Mouse (Mus musculus) cortical plate, adult 2 months (tissue): ENCODE data around the gene Thyn1. TPM values are rescaled to one million over a fixed set of nuclear protein-coding genes. Genes with fewer than 3 reads are reported as not detected.

Experiments
- H3K27ac ChIP-seq: fragments of 200-500 bp; 2 replicates; pipeline ENCODE4 v1.5.1; 2012; ENCODE audit warnings: low read length, control low read depth, inconsistent platforms; ENCODE audit not compliant: insufficient read depth
- H3K4me1 ChIP-seq: fragments of 200-500 bp; 2 replicates; pipeline ENCODE4 v1.6.1; 2011; ENCODE audit warnings: low read length; ENCODE audit not compliant: control insufficient read depth, insufficient read depth
- H3K4me3 ChIP-seq: fragments of 200-500 bp; 2 replicates; pipeline ENCODE4 v1.5.1; 2011; ENCODE audit warnings: mild to moderate bottlenecking, low read length, control low read depth; ENCODE audit not compliant: insufficient read depth
- CTCF ChIP-seq: fragments of 200-500 bp; IDR thresholded peaks from 2 replicates; pipeline ENCODE4 v1.5.1; 2011; ENCODE audit warnings: mild to moderate bottlenecking, control low read depth, low read length; ENCODE audit not compliant: insufficient read depth; ENCODE audit errors: extremely low read depth
- POLR2A ChIP-seq: fragments of 200-500 bp; IDR thresholded peaks from 2 replicates; pipeline ENCODE4 v1.6.1; 2011; ENCODE audit warnings: mild to moderate bottlenecking, low read length, control low read depth; ENCODE audit not compliant: insufficient read depth; ENCODE audit errors: extremely low read depth
- polyA plus RNA-seq: library from polyadenylated mRNA; depleted of rRNA; stranded (reverse); fragments of >200 nt; gene quantifications from 2 replicates; pipeline ENCODE4 v1.2.3, GENCODE M21; 2012; rRNA removed

The Thyn1 gene
- polyA plus RNA-seq: 64.2 and 78.1 TPM in 2 replicates

GRCm38 (mm10) chr9:26999461-27000395 lies at the start of gene Thyn1, which contains the start of gene Acad8:
TSS of gene Thyn1 (plus strand) at chr9:26999710.
TSS of gene Acad8 (minus strand) at chr9:26999566.
- no peak within 1 kb of the TSS for H3K27ac ChIP-seq
- peaks cover 3% of the 10 kb centered on the region; the same call in 1 of the 2 replicates for H3K4me1 ChIP-seq
- H3K4me3 ChIP-seq: peak within 1 kb of the TSS; percentile 75
- TF ChIP-seq POLR2A: peak; percentile 80
- no peak for TF ChIP-seq CTCF

- Histone ChIP-seq H3K27ac (no peak overlapping the region), H3K4me3 (no peak overlapping the region), H3K4me1 (no peaks in the 10 kb centered on the region)
- peak; percentile 20; the same call in 1 of the 2 replicates for TF ChIP-seq CTCF
- TF ChIP-seq POLR2A: no peak
Observed at GRCm38 (mm10) chr9:26977754-26978153, 21.8 kb upstream of the Thyn1 start.

GRCm38 (mm10) chr9:26978776-26979175 lies 20.7 kb upstream of the Thyn1 start:
- H3K4me1 ChIP-seq: no peaks in the 10 kb centered on the region
- no peak for TF ChIP-seq POLR2A
- TF ChIP-seq CTCF: no peak

GRCm38 (mm10) chr9:26985090-26985613 lies 14.4 kb upstream of the Thyn1 start:
- Histone ChIP-seq H3K4me1 (no peaks in the 10 kb centered on the region), H3K27ac (no peak overlapping the region), H3K4me3 (no peak overlapping the region)
- TF ChIP-seq POLR2A: no peak
- TF ChIP-seq CTCF: no peak

More at GRCm38 (mm10) chr9:26978776-26979175, 20.7 kb upstream of the Thyn1 start:
- Histone ChIP-seq H3K27ac (no peak overlapping the region), H3K4me3 (no peak overlapping the region)

GRCm38 (mm10) chr9:26985668-26986277 lies 13.7 kb upstream of the Thyn1 start:
- Histone ChIP-seq H3K4me3 (no peak overlapping the region), H3K4me1 (no peaks in the 10 kb centered on the region), H3K27ac (no peak overlapping the region)
- TF ChIP-seq CTCF (no peak), POLR2A (no peak)

- TF ChIP-seq CTCF (no peak), POLR2A (no peak)
- no peak overlapping the region for H3K4me3 ChIP-seq
Observed at GRCm38 (mm10) chr9:26990181-26990580, 9.3 kb upstream of the Thyn1 start.

GRCm38 (mm10) chr9:26993118-26993517 lies 6.4 kb upstream of the Thyn1 start:
- TF ChIP-seq POLR2A (no peak), CTCF (no peak)
- Histone ChIP-seq H3K4me1 (peaks cover 2% of the 10 kb centered on the region; the same call in 1 of the 2 replicates), H3K4me3 (no peak overlapping the region), H3K27ac (no peak overlapping the region)

More at GRCm38 (mm10) chr9:26990181-26990580, 9.3 kb upstream of the Thyn1 start:
- H3K4me1 ChIP-seq: no peaks in the 10 kb centered on the region
- H3K27ac ChIP-seq: no peak overlapping the region

GRCm38 (mm10) chr9:26993900-26994299 lies 5.6 kb upstream of the Thyn1 start:
- H3K4me1 ChIP-seq: peaks cover 3% of the 10 kb centered on the region; the same call in 1 of the 2 replicates
- TF ChIP-seq CTCF (no peak), POLR2A (no peak)
- no peak overlapping the region for H3K27ac ChIP-seq
- H3K4me3 ChIP-seq: no peak overlapping the region

GRCm38 (mm10) chr9:26997062-26997461 lies 2.4 kb upstream of the Thyn1 start:
- TF ChIP-seq POLR2A: no peak
- no peak for TF ChIP-seq CTCF
- H3K4me1 ChIP-seq: peaks cover 3% of the 10 kb centered on the region; the same call in 1 of the 2 replicates
- H3K27ac ChIP-seq: no peak overlapping the region
- H3K4me3 ChIP-seq: no peak overlapping the region
